Comparison of ENCODE assay signal across 16 mouse cellular contexts in genomic region chr8:89783311-89783710, GRCm38 (mm10).
"Had no signal": no experiment of that assay in that cellular context is flagged by ENCODE, and none has a peak within 500 bp of the region (broad histone marks: within the 10 kb centered on the region; RNA-seq: fewer than 3 reads in every experiment).

No protein-coding gene starts in this region.

- H3K9me3 ChIP-seq: intestine, embryonic 15.5 days; liver, embryonic 13.5 days; midbrain, embryonic 13.5 days had no signal

- H3K9ac ChIP-seq: intestine, embryonic 15.5 days; liver, embryonic 13.5 days; midbrain, embryonic 13.5 days had no signal

- H3K27ac ChIP-seq: intestine, embryonic 15.5 days; kidney, postnatal 0 days; layer of hippocampus, adult 2 months; left cerebral cortex, adult 2 months; liver, embryonic 13.5 days; midbrain, embryonic 13.5 days had no signal

- H3K4me1 ChIP-seq: intestine, embryonic 15.5 days; liver, embryonic 13.5 days had no signal

- H3K4me3 ChIP-seq: intestine, embryonic 15.5 days; layer of hippocampus, adult 2 months; left cerebral cortex, adult 2 months; liver, embryonic 13.5 days; midbrain, embryonic 13.5 days had no signal

- ATAC-seq: intestine, embryonic 15.5 days; midbrain, embryonic 13.5 days had no signal

- H3K4me2 ChIP-seq: intestine, embryonic 15.5 days; liver, embryonic 13.5 days; midbrain, embryonic 13.5 days had no signal

- DNase-seq: kidney, adult 11 months; kidney, adult 8-10 months; kidney, postnatal 25 days; layer of hippocampus, adult 9-11 months; layer of hippocampus, postnatal 36 days; liver, embryonic 13.5 days; lung, adult 2 months; lung, postnatal 14 days; lung, postnatal 4 days; thymus, adult 18-20 months; thymus, postnatal 36 days had no signal

- H3K27me3 ChIP-seq: intestine, embryonic 15.5 days had no signal

- H3K36me3 ChIP-seq: intestine, embryonic 15.5 days; liver, embryonic 13.5 days; midbrain, embryonic 13.5 days had no signal
